Mouse (Mus musculus) fat pad, adult 2 months (tissue): ENCODE measurements at regions not wholly inside any gene's neighbourhood (a gene's known extent, or its start where the extent isn't known, plus 50 kb on each side); places are given as distances from the start of the nearest gene placed in this dataset.

Source experiments
- DNase-seq: peaks from one replicate; pipeline ENCODE4 v3.0.0-alpha.2; 2011; ENCODE audit warnings: low read depth, low spot score; ENCODE audit errors: extremely low read depth

DNA sequence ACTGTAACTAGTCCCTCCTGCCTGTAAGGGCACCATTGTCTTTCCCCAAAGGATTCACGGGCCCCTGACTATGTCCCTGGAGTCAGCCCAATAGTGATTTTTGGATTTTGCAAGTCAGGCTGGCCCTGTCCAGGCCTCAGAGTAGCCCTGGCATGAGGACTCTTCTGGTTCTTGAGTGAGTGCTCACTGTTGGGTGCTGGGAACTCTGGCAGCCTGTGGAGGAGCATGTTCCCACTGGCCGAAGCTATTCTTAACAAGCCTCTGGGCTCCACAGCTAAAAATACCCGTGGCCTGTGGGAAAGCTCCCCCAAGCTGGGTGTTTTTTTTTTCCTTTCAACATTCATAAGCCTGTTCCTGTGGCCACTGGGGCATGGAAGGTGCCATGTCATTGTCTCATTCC lies 60.0 kb upstream of the Ccnd1 start:
- no peak for DNase-seq

DNA sequence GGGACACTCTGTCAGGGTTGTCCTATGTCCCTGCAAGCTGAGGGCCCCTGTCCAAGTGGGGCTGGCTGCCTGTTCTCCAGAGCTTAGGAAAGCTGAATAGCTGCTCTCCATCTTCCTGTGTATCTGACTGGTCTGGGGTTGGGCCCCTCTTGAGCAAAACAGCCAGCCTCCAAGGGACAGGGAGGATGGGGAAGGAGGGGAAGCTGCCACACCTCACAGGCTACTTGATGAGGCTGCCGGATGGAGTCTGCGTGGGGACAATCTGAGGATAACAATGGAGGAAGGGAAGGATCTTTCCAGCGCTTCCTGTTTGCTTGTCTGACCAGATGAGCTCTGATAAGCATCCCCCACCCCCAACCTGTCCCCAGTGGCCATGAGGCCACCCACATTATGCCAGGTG lies 57.1 kb upstream of the Ccnd1 start:
- no peak for DNase-seq

DNA sequence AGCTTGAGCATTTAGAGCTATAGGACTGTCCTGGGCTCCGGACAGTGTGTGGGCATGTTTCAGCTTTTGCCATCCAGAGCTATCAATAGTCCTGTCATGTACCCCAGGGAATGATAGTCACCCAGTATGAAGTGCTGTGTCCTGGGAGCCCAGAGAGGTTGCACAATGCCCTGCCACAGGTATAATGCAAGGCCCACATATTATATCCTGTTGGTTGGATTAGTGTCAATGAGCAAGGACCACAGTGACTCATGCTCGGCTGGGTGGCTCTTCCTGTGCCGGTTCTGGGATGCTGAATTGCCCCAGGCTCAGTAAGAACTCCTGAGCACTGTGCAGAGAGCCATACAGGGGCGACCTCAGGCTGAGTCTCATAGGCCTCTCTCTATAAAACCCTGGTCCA lies 54.5 kb upstream of the Ccnd1 start:
- no peak for DNase-seq

DNA sequence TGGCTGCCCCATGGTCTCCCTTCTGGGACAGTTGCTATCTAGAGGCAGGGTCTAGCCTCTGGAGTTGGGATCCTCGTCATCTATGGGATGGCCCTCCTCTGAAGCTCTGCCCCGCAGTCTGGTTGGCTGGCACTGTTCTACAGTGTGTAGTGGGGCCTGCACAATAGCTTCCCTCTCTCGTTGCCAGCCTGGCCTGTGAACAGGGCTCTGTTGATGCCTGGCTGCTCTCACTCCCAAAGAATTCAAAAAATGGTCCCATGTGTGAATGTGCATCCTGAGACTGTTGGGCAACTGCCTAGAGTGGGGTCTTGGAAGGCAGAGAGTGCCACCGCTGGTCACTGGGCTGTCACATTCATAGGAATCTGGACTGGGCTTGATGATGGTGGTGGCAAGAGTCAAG lies 53.8 kb upstream of the Ccnd1 start:
- no peak for DNase-seq

DNA sequence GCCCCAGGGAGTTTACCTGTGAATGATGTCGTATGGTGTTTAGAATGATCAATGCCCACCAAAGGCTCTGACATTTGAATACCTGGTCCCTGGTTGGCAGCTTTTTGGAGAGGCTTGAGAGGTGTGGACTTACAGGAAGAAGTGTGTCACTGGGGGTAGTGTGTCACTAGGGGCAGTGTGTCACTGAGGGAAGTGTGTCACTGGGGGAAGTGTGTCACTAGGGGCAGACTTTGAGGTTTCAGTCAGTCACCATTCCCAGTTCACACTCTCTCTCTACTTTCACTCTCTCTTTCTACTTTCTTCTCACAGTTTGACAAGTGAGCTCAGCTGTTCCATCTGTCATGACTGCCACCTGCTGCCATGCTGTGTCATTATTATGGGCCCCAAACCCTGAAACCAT lies 52.0 kb upstream of the Ccnd1 start:
- no peak for DNase-seq
